Mouse (Mus musculus) CD4-positive helper T cell, adult 2 months (primary cell): ENCODE measurements around the gene Ago3.
A peak's percentile ranks its signal among the peaks of the same experiment; 100 is the strongest.

Source experiments
- DNase-seq: peaks from one replicate; pipeline ENCODE4 v3.0.0-alpha.2; 2012; ENCODE audit warnings: low read depth, missing footprints, low spot score

Ago3 gene

GRCm38 (mm10) chr4:126310344-126310743 lies 119.0 kb downstream of the Ago3 start:
- DNase-seq = no peak

DNA sequence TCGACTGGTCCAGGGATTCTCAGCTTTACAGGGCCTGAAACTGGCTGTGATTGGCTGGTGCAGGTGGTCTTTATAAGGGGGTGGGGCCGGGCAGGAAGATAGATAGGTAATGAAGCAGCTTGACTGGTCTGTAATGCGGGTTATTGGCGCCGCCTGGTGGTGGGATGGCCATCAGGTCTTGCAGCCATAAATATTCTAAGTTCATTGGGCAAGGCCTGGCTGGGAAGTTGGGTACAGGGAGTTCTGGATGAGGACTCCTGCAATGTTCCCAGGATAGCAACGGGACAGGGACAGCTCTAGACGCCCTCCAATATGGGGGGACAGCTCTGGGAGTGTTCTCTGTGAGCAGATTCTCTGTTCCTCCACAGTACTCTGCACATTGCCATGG lies 119.4 kb downstream of the Ago3 start:
- DNase-seq = peak; percentile 76

DNA sequence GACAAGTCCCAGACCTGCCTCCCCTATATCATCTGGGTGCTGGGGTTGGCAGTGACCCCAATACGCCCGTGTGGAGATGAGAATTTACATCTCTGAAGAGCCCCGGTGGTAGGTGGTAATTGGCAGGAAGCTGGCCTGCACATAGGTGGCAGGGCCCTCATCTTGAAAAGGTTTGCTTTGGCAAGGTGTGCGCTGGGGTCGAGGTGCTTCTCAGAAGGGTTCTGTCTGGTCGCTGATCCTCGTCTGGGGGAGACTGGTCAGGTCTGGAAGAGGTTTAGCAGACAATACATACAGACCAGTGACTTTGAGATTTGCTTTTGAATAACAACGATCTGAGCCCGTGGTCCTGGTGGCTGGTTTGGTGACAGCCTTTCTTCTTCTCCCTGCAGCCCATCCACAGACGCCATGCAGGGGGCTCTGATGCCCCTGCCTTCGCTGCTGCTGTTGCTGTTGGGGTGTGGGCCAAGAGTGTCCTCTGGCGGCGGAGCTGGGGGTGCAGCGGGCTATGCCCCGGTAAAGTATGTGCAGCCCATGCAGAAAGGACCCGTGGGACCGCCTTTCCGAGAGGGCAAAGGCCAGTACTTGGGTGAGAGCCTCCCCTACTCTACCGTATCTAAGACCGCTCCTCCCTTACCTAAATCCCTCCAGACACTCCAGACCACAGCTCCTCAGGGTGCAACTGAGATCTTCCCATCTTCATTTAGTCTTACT lies 120.0 kb downstream of the Ago3 start:
- no peak for DNase-seq

- no peak for DNase-seq
Observed at GRCm38 (mm10) chr4:126306827-126307226, 122.5 kb downstream of the Ago3 start.

- no peak for DNase-seq
Observed at GRCm38 (mm10) chr4:126306058-126306457, 123.3 kb downstream of the Ago3 start.

DNA sequence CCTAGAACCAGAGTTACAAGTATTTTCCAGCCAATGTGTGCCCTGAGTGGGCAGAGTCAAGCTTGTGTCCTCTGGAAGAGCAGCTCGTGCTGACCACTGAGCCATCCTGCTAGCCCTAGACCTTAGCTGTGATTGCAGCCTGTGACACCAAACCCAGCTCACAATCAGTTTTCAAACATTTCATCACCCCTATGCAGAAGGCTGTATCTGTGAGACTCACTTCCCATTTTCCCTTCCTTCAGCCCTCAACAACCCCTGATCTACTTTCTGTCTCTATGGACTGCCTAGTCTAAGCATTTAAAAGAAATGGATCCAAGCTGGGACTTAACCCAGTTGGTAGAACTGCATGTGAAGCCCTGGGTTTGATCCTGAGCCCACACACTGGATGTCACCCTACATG lies 123.9 kb downstream of the Ago3 start:
- DNase-seq = no peak

GRCm38 (mm10) chr4:126303877-126304276 lies 125.5 kb downstream of the Ago3 start:
- DNase-seq = no peak

GRCm38 (mm10) chr4:126301584-126302309 lies 127.6 kb downstream of the Ago3 start:
- no peak for DNase-seq

DNA sequence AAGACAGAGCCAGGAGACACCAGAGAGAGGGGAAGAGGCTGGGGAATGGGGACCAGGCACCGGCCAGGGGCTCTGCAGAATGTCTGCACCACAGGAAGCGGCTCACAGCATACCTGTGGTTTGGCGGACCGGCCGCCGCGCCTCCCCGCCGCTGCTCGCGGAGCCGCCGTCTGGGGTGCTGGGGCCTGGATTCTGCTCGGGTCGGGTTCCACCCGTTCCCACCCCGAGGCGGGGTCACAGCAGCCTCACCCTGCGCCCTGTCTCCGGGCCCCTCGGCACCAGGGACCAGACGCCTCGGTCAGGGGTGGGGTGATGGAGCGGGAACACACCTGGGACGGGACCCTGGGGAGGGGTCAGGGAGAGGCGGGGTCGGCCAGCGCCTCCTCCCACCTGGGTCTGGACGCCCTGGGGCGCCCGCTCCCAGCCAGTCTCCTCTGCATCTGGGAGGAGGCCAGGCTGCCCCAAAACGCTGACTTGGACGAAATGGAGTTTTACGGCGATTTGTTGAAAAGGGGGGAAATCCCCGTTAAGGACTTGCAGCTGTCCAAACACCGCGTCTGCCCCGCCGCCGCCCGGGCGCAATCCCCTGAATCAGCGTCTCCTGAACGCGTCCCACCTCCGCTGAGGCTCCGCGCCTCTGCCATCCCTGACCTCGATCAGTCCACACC lies 128.3 kb downstream of the Ago3 start:
- DNase-seq = peak; percentile 49

GRCm38 (mm10) chr4:126296617-126297101 lies 132.7 kb downstream of the Ago3 start:
- DNase-seq = peak; percentile 42

DNA sequence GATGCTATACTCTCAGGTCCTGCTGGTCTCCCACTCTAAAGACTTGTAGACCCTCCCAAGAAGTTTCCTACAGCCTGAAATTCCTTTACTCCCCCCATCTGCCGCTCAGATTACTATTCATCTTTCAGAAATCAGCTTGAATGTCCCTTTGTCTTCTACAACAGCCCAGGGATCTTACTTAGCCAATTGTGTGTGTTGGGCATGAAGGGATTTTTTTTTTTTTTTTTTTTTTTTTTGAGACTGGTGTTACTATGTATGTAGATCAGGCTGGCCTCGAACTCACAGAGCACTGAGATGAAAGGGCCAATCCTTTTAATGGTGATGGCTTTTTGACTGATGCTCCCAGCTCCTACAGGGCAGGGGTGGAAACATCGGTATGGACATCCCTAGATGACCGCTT lies 133.4 kb downstream of the Ago3 start:
- no peak for DNase-seq

DNA sequence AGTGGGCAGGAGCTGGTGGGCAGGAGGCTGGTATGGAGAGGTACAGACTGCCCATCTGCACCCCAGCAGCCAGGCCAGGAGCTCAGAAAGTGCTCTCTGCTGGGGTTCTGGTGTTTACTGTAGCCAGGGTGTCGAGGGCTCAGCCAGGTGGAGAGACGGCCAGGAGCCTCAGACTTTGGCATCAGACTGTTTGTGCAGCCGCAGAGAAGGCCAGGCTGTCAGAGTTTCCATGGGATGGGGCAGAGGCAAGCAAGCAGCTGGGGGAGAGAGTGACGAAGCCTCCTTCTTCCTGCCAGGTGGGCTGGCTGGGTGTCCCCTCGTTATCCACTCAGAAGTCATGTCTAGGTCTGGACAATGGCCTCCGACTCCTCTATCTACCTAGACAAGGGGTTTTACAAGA lies 134.2 kb downstream of the Ago3 start:
- no peak for DNase-seq

DNA sequence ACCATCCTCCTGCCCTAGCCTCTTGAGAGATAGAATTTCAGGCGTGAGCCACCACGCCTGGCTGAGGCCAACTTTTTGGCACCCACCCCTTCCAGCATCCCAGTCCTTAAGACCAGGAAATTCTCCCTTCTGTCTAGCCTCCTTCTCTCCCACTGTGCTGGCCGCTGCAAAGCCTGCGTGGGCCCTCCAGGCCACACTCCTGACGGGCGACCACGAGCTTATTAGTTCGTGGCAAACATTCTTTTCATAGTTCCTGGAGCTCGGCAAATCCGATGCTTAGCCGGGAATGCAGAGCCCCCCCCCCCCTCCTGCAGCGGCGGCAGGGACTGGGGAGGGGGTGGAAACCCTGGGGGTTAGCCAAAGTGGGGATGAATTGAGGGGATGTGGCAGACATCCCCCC lies 138.2 kb downstream of the Ago3 start:
- DNase-seq = no peak

GRCm38 (mm10) chr4:126290314-126290713 lies 139.0 kb downstream of the Ago3 start:
- no peak for DNase-seq

DNA sequence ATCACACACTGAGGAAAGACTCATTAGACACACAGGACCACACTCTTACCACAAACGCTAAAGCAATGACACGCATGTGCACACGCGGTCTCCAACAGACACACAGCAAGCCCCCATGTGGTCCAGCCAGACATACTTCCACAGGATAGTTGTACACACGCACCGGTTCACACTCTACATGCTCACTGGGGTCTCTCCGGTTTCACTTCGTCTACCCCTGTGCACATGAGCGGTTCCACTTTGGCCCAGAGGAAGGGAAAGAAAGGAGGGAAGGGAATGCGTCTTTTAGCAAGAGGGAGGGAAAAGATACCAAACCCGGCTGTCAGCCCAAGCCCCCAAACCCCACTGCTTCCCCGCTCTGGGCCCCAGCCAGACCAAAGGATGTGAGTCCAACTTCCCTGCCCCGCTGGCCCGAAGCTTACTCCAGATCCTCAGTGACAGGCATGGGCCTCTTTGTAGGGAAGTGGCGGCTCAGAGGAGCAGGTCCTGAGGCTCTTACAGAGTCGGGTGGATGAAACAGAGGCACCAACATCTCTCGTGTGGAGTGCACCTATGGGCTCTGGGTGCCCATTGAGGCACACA lies 141.2 kb downstream of the Ago3 start:
- no peak for DNase-seq

DNA sequence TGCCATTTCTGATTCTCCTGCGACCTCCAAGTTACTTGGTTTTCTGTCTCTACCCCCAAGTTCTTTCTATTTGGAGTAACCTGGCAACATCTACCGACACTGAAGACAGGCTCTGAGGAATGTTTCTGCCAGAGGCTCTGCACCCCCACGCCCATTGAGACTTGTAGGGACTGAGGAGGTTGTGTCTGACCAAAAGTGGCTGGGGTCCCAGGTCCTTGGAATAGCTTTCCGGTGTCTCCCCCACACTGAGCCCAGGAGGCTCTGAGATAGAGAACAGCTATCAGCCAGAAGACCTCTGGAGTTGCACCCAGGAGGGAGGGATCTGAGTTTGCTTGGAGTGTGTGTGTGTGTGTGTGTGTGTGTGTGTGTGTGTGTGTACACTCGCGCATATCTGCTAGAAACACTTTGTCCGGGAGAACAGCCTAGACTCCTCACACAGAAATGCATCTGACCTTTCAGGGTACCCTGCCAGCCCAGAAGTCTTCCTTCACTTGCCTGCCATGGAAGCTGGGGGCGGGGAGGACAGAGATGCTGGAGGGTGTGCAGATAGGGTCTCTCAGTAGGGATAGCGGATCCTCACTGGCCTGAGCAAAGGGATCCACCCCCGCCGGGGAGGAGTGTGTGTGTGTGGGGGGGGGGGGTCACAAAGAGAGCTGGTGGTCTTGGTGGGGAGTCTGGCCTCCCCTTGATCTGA lies 141.9 kb downstream of the Ago3 start:
- no peak for DNase-seq

DNA sequence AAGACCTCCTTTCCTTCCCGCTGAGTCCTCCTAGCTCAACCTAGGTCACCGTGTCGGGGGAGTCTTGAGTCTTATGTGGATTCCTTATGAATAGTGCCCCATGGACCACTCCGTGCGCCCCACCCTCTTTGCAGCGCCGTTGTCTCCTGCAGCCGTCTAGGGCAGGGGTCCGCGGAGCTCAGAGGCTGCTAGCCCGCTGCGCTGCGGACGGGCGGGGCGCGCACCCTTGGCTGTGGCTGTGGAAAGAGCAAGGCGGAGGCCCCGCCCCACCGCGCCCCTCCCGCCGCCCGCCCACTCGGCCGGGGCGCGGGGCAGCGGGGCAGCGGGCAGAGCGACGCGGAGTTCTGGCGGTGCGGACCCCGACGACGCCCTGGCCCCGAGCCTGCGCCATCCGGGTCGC lies 142.9 kb downstream of the Ago3 start, which contains the start of gene Col8a2:
TSS of gene Col8a2 (plus strand) at position 302 of the 400 bp plus-strand sequence.
- no peak for DNase-seq

- no peak for DNase-seq
Observed at GRCm38 (mm10) chr4:126283582-126283981, 145.8 kb downstream of the Ago3 start.

DNA sequence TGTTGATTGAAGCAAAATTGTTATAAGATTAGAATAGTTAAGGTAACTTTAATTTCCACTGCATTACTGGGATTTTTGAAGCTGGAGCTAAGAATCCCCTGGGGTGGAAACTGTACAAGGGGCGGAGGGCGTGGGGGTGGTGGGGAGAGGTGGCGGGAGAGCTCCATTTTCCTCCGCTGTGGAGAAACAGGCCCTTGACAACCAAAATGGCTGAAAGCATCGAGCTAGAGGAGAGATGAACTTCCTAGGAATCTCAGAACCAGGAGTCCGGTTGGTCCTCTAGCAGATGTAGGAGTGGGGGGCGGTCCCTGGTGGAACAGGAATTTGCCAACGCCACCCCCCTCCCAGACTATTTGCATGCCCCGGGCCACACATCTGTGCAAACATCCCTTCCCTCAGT lies 147.7 kb downstream of the Ago3 start:
- no peak for DNase-seq
